In genomic region chr6:47787941-47788736, GRCm38 (mm10) we compare ENCODE assay signal across 8 mouse cellular contexts. TPM values are rescaled to one million over a fixed set of nuclear protein-coding genes. Genes with fewer than 3 reads are reported as not detected.
A peak's percentile ranks its signal among the peaks of the same experiment; 100 is the strongest.
DNase-seq lines count a peak whose midpoint lies in the region; ATAC-seq and TF ChIP-seq lines count a peak whose summit lies in the region.

No protein-coding gene starts in this region.

- no peak for TF ChIP-seq CTCF in cortical plate, adult 2 months (IDR thresholded peaks at IDR 0.05; ENCODE audit: extremely low read depth, insufficient read depth, low read length)

- peak; percentile 71 to 79 for DNase-seq in gastrocnemius, adult 8-10 months (ENCODE audit: low spot score in 2 of 2)
- DNase-seq in hindlimb bud, embryonic 11.5 days (ENCODE audit: extremely low spot score, low read depth, low spot score): peak; percentile 92
- DNase-seq in left cerebral cortex, adult 8-10 months (ENCODE audit: low spot score in 2 of 2): peak; percentile 84
- peak; percentile 86 for DNase-seq in right cerebral cortex, adult 18-20 months
- DNase-seq in urinary bladder, adult 2 months (ENCODE audit: low spot score): peak; percentile 65

- peak; percentile 98 for TF ChIP-seq POLR2A in cortical plate, adult 2 months (IDR thresholded peaks at IDR 0.05; ENCODE audit: extremely low read depth, insufficient read depth, low read length)

- H3K4me1 ChIP-seq in cortical plate, adult 2 months (ENCODE audit: control insufficient read depth, insufficient read depth, low read length): no peaks in the 10 kb centered on the region

- peak overlapping the region; percentile 45 for H3K27ac ChIP-seq in cortical plate, adult 2 months (ENCODE audit: insufficient read depth, low read length)

- H3K4me3 ChIP-seq in cortical plate, adult 2 months (ENCODE audit: insufficient read depth, low read length): peak overlapping the region; percentile 50

- ATAC-seq in activated CD4-positive, CD25-positive, alpha-beta regulatory T cell, adult 4 months: peak; percentile 81
- peak; percentile 95 for ATAC-seq in megakaryocyte, adult 5-6 weeks (ENCODE audit: poor library complexity, severe bottlenecking)

RNA-seq across cellular contexts. Expression of gene Pdia4, which starts 25.1 kb away (rescaled TPM):
- 100 to 1,000 TPM; 160 to 172 TPM for polyA plus RNA-seq in activated CD4-positive, CD25-positive, alpha-beta regulatory T cell, adult 4 months (2017; shearing (Covaris generic))
- 29.4 and 33.2 TPM in 2 replicates for polyA plus RNA-seq in cortical plate, adult 2 months (2012; rRNA removed)
- total RNA-seq in gastrocnemius, adult 8-10 months (2022): 10 to 100 TPM in 2 of 4 experiments, 1 to 10 TPM in 2; 8.4 to 12.5 (median 10.4) TPM
- total RNA-seq in left cerebral cortex, adult 8-10 months (2022): 10 to 100 TPM; 42.0 to 49.3 (median 47.7) TPM
- 50.6 and 54.3 TPM in 2 replicates for total RNA-seq in megakaryocyte, adult 5-6 weeks (2015)
- total RNA-seq in megakaryocyte, adult 5-6 weeks (2017): 166 TPM in 2 replicates
- polyA plus RNA-seq in urinary bladder, adult 2 months (2012; rRNA removed): 76.1 and 88.5 TPM in 2 replicates

RNA-seq across cellular contexts. Expression of gene Zfp786, which starts 42.5 kb away (rescaled TPM):
- polyA plus RNA-seq in activated CD4-positive, CD25-positive, alpha-beta regulatory T cell, adult 4 months (2017; shearing (Covaris generic)): not detected
- 2.0 and 2.3 TPM in 2 replicates for polyA plus RNA-seq in cortical plate, adult 2 months (2012; rRNA removed)
- 1 to 10 TPM in 1 of 4 experiments, under 1 TPM in 3; 0.65 to 1.8 (median 0.85) TPM for total RNA-seq in gastrocnemius, adult 8-10 months (2022)
- total RNA-seq in left cerebral cortex, adult 8-10 months (2022): 1 to 10 TPM; 5.5 to 7.1 (median 6.1) TPM
- total RNA-seq in megakaryocyte, adult 5-6 weeks (2015): 0.05 TPM in 1 of 2 replicates, not detected in the other
- not detected in 2 replicates for total RNA-seq in megakaryocyte, adult 5-6 weeks (2017)
- polyA plus RNA-seq in urinary bladder, adult 2 months (2012; rRNA removed): 0.48 and 0.75 TPM in 2 replicates

RNA-seq across cellular contexts. Expression of gene Zfp398, which starts 47.3 kb away (rescaled TPM):
- polyA plus RNA-seq in activated CD4-positive, CD25-positive, alpha-beta regulatory T cell, adult 4 months (2017; shearing (Covaris generic)): 10 to 100 TPM; 10.2 to 11.4 TPM
- 14.2 and 14.6 TPM in 2 replicates for polyA plus RNA-seq in cortical plate, adult 2 months (2012; rRNA removed)
- total RNA-seq in gastrocnemius, adult 8-10 months (2022): 1 to 10 TPM; 5.2 to 6.9 (median 6.2) TPM
- 10 to 100 TPM; 19.2 to 24.5 (median 20.1) TPM for total RNA-seq in left cerebral cortex, adult 8-10 months (2022)
- total RNA-seq in megakaryocyte, adult 5-6 weeks (2015): 10.1 and 10.4 TPM in 2 replicates
- 10.5 and 15.6 TPM in 2 replicates for total RNA-seq in megakaryocyte, adult 5-6 weeks (2017)
- 6.6 and 8.2 TPM in 2 replicates for polyA plus RNA-seq in urinary bladder, adult 2 months (2012; rRNA removed)

Comparison
In these comparisons a context has a peak if more than half of its experiments do, and no peak if none do; other contexts are left out.
1. Peak in every context shown above with its lines: DNase-seq, ATAC-seq, H3K4me3 ChIP-seq and H3K27ac ChIP-seq.